Mouse (Mus musculus) spleen, postnatal 10 days (tissue): ENCODE data around the gene Cgref1.
A peak's percentile ranks its signal among the peaks of the same experiment; 100 is the strongest.

ENCODE experiments used
- DNase-seq, 2 experiments: peaks; one replicate each; pipeline ENCODE4 v3.0.0; 2021 to 2022; ENCODE audit warnings: low spot score in 2 of 2

Cgref1 gene

GRCm38 (mm10) chr5:30944956-30945781 lies at the start of gene Cgref1:
Cgref1 (minus strand) TSS chr5:30945591.
- DNase-seq, result peak in 1 of 2 experiments; percentile 52

DNA sequence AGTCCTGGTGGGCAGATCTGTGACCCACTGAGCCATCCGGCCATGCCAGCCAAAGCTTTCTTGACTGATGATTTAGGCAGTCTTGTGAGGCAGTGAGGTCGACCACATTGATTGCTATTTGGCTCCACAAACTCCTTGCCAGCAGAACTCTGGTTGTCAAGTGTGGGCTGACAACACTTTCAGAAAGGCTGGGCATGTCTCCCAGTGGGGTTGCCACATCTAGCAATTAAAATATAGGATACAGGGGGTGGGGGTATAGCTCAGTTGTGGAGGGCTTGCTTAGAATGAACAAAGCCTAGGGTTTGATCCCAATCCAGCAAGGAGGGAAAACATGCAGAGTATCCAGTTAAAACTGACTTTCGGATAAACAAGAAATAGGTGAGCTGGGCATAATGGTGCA lies 48.7 kb upstream of the Cgref1 start:
- DNase-seq, result no peak

DNA sequence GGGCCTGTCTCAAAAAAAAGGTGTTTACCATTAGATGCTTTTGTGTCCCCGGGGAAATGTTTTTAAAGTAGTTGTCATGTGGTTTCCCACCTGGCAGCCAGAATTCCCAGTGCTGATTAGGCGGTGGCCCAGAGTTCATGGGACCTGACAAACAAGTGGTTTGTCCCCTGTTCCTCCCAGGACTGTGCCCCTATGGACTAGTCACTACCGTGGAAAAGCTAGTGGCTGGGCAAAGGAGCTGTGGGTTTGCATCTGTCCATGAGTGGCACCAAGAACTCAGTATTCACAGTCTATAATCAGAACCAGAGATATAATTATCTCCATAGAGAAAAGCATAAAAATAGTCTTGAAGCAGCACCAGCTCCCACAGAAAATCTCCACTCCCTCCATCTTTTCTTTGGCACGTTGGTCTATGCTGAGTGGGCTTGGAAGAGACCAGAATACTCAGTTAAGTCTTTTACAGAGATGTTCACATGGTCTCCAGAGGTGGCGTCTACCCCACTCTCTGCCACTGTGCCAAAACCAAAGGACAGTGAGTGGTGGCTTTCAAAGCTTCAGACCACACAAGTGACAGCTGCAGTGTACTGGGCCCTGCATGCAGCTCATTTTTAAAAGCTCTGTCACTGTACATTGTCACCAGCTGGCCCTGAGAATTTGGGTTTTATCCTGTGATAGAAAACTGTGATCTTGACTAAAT lies 47.7 kb upstream of the Cgref1 start:
- DNase-seq, result no peak

GRCm38 (mm10) chr5:30982357-30982756 lies 37.0 kb upstream of the Cgref1 start:
- no peak for DNase-seq

- no peak for DNase-seq
Observed at GRCm38 (mm10) chr5:30974870-30975656, 29.7 kb upstream of the Cgref1 start.

DNA sequence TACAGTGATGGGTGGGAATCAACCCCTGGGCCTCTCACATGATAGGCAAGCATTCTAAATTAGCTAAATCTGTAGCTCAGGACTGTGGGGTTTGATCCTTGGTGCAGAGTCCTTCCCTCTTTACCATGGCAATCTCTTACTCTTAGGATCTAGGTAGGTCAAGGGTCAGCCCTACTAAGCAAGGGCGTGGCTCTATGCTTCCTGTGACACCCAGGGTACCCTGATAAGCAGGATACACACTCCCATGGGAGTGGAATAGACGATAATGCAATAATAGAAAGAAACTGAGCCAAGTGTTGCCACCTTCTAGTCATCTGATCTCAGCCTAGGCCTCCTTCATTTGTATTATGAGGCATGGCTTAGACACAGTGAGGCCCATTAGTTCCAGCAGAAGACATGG lies 24.0 kb upstream of the Cgref1 start:
- no peak for DNase-seq

DNA sequence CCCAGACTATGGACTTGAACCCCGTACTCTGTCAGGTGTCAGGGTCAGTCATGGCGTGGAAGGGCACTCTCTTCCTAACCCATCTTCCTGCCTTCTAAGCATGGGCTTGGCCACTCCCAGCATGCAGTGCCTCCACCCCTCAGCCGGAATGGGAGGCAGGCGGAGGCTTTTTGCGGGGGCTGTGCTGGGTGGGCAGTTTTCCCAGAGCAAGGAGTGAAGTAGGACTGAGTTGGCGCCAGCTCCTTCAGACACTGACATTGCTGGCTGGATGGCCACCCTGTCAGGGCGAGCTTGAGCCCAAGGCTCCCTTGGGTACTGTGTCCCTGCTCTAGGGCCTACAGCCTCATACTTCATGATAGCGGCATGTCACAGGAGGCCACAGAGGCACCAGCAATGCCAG lies 23.0 kb upstream of the Cgref1 start, which contains the start of gene Tcf23:
Tcf23 (plus strand) TSS at position 247 of the 400 bp plus-strand sequence.
- no peak for DNase-seq

- DNase-seq, result no peak
Observed at GRCm38 (mm10) chr5:30966189-30966588, 20.8 kb upstream of the Cgref1 start.

DNA sequence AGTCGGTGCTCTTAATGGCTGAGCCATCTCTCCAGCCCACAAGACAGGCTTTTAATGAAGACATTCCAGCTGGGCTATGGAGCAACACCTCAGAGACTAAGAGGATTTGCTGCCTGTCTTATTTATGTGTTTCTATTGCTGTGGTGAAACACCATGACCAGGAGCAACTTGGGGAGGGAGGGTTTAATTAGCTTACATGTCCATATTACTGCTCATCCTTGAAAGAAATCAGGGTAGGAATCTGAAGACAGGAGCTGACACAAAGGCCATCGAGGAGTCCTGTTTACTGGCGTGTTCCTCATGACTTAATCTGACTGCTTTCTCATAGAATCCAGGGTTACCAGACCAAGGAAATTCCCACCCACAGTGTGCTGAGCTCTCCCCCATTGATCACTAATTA lies 18.5 kb upstream of the Cgref1 start:
- no peak for DNase-seq

DNA sequence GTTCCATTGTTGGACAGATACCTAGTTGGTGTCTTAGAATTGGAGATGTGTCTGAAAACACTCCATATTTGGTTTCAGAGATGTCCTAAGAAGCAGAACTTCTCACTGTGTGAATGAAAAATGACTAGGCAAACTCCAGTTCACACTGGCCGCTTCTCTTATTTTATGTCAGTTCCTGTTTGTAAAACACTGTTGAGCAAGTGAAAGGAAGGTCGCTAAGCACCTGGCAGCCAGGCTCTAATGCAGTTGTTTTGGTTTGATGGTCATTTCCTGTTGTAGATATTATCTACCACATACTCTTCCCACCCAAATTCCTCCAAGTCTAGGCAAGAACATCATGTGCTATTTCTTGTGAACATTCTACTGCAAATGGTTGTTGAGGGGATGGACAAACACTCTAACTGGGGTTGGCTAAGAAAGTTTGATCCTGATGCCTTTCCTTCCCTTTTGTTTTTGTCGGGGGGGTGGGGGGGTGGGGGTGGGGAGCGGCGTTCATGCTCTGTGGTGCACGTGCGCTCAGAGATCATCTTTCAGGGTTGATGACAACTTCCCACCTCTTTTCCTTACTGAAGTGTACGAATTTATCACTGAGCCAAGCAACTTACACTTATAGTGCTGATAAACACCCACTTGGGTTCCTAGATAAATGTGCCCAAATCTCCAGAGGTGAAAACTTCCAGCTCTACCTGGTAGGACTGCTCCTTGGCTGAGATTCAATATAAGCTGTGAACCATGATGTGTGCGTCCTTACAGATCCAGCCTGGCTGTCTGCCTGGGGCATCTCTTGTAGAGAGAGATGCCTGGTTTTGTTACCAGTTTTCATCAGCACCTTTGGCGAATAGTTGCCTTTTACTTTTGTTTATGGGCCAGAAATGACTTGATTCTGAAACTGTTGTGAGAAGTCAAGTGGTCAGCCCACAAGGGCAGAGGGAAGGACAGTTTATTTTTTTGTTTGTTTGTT lies 16.4 kb upstream of the Cgref1 start:
- peak in 1 of 2 experiments; percentile 35 for DNase-seq

GRCm38 (mm10) chr5:30960814-30961213 lies 15.4 kb upstream of the Cgref1 start:
- no peak for DNase-seq

DNA sequence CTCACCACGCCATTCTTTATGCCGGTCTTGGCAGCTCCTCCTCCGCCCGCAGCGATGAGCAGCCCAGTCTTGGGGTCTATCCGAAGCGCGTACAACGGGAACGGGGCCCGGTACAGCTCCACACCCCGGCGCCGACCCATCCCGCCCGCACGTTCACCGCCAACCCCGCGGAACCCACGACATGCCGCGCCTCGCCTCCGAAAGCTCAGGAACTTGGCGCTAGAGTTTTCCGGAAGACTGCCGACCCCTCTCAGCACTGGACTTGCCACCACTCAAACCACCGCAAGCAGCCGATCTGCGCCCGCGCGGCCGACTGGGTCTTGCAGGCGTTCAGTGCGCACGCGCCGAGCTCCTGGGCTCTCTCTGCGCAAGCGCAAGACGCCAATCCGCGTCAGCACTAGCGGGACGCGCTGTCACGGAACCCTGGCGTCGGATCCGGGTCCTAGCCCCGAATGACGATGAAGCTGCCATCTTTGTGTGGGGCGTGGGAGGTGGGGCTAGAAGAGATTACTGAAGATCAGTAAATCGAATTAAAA lies 14.6 kb upstream of the Cgref1 start, which contains the start of gene Preb:
Preb (minus strand) TSS at position 396 of the 536 bp plus-strand sequence.
- peak; percentile 97 to 98 for DNase-seq

- no peak for DNase-seq
Observed at GRCm38 (mm10) chr5:30959198-30959854, 13.9 kb upstream of the Cgref1 start.

GRCm38 (mm10) chr5:30957891-30958290 lies 12.5 kb upstream of the Cgref1 start:
- DNase-seq, result no peak

- no peak for DNase-seq
Observed at GRCm38 (mm10) chr5:30955751-30956150, 10.4 kb upstream of the Cgref1 start.

- no peak for DNase-seq
Observed at GRCm38 (mm10) chr5:30954556-30954955, 9.2 kb upstream of the Cgref1 start.

GRCm38 (mm10) chr5:30954065-30954464 lies 8.7 kb upstream of the Cgref1 start:
- no peak for DNase-seq

DNA sequence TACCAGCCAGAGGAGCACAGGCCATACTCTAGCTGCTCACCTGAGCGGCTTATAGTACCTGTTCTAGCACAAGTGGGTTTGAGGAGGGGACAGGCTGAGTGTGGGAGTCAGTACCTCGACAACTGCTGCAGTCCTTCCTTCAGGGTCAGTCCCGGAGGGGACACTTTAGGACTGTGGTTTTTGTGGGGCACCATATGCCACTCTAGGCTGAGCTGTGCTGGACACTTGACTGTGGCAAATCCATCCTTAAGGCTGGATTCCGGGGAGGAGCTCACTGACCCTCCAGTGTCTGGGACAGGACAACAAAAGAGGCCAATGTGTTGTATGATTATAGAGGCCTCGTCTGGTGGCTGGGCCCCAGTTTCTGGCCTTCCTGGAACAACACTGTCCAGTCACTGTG lies 7.2 kb upstream of the Cgref1 start:
- DNase-seq, result no peak

GRCm38 (mm10) chr5:30951706-30952105 lies 6.3 kb upstream of the Cgref1 start:
- DNase-seq, result no peak

- no peak for DNase-seq
Observed at GRCm38 (mm10) chr5:30950922-30951321, 5.5 kb upstream of the Cgref1 start.
